Mouse (Mus musculus): ENCODE results near the gene Rad51b.
A peak's percentile ranks its signal among the peaks of the same experiment; 100 is the strongest.

Rad51b gene

DNA sequence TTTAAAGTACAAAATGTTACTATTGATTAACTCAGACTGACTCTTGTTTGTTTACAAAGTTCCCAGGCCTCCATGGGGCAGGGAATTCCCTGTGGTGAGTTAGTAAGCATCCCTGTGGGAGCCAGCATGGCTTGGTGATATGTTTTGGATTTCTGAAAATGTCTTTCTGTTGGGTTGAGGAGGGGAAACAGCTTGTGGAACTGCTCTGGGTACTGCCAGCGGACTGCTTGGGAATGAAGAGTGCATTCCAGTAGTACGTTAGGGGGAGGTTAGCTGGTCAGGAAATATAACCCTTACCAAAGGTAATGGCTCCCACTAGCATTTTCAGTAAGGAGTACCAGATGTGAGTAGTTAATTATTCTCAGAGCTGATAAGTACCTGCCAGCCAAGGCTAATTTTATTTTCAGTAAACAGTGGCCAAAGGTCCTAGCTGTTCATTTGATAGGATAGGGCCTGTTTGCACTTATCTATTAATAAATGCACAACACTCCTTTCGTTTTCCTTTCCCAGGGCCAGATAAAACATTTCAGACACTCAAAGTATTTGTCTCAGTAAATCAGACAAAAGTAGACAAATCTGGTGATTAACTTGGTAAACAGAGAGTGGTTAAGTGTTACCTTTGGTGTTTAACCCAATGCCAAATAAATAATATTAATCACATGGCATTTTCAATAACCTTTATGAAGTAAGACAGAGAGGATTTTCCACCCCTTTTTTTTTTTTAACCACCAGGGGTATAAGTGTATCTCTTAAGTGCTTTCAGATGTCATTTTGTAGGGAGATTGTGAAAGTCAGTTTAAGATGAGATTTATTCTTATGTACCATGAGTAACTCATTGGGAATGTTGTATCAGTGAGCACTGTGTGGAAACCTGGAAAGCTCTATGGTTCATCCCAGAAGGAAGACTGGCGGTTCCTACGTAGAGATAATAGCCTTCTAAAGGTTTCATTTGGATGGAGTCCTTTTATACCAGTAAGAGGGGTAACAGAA lies 235.0 kb downstream of the Rad51b start:
- no peak for DNase-seq (ENCODE audit: low read depth)

DNA sequence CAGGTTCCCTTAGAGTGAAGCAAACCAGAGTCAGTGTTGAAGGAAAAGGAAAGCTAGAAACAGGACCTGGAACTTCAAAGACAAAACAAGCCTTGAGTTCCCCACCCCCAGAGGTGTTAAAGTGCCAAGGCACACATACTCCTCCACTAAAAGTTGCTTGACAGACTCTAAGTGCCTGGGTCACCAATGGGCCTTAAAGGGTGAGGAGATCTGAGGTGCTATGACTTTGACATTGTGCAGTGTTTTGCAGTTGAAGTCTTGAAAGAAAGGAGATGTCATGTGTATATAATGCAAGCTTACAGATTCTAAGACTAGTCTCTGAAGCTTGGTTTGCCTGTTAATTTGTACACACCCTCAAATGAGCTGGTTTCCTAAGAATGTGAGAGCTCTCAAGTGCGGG lies 237.7 kb downstream of the Rad51b start:
- DNase-seq (ENCODE audit: low read depth): no peak

DNA sequence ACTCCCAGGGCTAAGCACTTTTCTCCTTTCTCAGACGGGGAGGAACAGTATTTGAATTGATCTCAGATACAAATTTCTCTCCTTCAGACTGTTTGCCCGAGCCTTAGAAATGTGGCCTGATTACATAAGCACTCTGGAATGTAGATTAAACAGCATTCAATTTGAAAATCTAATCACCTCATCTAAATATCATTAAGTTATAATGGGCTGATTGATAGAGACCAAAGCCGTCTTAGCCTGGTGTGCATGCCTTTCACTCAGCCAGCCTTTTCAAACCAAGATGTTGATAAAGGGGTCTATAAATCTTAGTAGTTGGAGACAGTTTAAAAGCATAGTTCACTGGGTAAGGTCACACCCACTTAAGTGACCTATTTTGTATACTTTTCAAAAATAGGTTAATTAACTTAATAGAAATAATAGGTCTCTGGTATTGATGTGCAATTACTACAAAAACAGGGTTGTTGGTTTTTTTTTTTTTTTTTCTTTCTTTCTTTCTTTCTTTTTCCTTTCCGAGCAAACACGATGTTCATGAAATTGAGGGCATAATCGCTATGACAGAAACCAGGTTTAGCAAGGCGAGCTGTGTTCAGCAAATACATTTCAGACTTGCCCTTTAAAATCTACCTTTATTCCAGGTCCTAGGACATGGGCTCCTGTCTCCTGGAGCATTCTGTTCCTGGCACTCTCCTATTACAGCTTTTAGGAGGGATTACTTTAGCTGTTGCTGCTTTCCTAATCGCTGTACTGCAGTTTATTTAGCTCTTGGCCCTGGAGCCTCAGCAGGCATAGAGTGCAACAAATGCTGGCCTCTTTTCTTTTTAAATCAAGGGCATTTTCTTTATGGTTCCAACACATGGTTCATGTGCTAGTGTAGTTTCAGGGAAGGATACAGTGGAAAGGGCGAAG lies 238.7 kb downstream of the Rad51b start:
- DNase-seq (ENCODE audit: low read depth): no peak

DNA sequence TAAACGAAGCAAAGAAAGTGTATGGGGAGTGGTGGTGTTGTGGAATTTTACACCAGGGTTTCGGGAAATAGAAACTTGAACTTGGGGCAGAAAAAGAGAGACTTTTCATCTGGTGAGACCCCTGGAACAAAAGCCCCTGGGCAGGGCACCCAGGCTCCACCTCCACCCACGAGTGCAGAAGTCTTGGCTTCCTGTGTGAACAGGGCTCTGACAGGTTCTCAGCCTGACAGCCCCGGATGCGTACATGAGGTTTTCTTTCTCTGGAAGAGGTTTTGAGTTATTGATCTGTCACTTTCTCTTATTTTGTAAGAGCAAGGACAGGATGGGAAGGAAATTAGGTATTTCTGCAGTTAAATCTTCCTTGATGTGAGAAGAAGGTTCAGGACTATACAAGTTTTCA lies 243.1 kb downstream of the Rad51b start:
- DNase-seq (ENCODE audit: low read depth): no peak

DNA sequence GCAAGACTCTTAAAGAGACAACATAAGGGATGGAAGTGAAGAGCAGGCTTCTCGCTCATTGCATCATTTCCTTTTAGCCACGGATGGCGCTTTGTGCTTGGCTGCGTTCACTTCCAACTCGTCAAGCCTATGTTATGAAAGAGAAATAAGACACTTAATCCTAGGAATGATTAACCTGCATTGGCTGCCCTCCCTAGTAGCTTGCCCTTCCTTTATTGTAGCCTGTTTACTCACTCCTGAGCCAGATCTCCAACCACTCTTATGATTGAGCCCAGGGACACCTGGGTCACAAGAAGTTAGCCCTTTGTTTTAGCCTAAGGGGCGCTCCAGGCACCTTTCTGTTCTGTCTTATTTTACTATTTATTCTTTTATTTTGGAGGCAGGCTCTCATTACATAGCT lies 244.5 kb downstream of the Rad51b start:
- DNase-seq (ENCODE audit: low read depth): no peak

DNA sequence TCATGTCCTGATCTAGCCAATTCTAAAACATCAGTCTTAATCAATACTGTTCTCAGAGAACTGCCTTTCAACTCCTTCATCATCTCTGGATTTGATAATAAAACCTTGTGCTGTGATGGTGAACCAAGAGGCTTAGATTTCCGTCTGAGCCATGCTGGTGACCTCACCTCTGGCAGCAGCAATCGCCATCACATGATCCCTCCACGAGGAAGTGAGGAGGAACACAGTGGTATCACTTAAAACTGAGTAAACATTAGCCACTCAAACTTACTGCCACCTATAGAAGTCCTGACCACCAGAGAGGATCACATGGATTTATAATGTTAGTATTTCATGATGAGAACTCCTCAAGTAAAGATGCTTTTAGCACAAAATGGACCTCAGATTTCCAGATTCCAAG lies 248.0 kb downstream of the Rad51b start:
- DNase-seq (ENCODE audit: low read depth): no peak

DNA sequence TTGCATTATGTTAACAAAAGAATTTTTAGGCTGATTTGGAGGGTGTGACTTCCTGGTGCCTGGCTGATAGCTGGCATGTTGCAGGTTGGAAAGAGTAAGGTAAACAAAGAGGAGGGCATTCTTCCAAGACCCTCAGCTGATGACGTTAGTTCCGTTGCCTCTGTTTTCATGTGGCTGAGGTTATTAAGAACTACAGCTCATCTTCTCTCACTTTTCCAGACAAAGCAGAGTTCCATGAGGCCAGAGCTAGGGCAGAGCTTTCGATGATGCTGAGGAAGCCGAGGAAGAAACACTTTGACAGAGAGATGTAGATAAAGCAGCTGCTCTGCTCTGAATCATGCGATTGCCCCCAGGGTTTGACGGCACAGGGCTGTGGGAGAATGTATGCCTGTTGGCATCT lies 250.5 kb downstream of the Rad51b start:
- no peak for DNase-seq (ENCODE audit: low read depth)

DNA sequence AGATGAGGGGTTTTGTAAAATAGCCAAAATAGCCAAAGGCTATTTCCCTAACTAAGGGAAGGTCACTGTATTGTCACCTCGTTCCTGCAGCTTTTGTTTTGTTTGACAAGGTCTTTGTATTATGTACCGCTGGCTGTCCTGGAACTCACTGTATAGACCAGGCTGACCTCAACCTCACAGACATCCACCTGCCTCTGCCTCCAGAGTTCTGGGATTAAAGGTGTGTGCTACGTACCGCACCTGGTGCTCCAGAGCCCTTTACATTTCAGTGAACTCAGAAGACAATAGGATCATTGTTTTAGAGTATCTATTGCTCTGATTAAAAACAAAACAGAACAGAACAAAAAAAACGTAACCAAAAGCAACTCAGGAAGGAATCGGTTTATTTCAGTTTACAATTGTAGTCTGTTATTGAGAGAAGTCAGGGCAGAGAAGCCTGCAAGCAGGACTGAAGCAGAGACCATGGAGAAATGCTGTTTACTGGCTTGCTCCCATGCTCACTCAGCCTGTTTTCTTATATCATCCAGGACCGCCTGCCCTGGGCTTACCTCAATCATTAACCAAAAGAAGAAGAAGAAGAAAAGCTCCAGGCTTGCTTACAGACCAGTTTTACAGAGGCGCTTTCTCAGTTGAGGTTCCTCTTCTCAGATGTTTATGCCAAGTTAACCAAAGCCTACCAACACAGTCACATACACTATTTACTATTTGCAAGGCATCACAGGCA lies 251.7 kb downstream of the Rad51b start:
- DNase-seq (ENCODE audit: low read depth): no peak

DNA sequence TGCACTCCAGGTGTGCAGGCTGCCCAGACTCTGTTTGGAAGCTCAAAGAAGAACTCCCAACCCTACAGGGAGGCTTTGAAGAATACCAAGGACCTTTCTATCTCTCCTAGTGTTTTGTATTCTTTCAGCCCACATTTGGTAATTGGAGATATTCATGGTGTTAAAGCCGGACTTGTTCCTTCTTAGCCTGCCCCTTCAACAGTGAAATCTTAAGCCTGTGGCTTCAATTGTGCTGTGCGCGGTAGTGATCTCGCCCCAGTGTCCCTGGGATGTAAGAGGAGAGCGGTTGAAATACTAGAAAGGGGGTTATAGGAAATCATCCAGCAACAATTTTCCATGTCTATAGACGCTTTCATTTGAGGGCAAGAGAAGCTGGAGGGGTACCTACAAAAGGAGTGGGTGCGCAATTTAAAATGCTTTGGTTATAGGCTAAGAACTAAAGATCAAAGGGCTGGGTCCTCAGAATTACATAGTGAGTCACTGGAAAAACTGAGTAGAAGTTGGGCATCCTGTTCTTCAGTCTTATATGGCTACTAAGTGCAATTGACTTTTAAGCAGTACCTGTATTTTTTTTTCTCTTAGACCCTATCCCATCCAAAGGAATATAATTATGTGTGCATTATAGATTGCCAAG lies 253.1 kb downstream of the Rad51b start:
- peak; percentile 31 for DNase-seq (ENCODE audit: low read depth)

DNA sequence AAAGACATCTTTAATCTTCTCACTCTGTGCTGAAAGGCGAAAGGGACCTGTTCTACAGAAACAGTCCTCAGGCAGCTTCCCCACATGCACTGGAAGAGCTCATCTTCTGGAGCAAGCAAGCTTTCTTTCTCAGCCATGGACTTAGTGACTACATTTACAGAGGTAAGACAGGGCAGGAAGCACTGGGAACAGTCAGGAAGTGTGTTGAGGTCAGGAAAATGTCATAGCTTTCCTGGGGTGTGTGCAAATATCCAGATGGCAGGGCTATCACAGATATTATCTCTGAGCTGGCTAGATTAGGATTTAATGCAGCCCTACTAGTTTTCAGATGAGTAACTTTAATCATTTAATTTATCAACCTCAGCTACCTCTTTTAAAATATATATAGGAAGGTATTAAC lies 254.2 kb downstream of the Rad51b start:
- peak; percentile 79 for DNase-seq (ENCODE audit: low read depth)

DNA sequence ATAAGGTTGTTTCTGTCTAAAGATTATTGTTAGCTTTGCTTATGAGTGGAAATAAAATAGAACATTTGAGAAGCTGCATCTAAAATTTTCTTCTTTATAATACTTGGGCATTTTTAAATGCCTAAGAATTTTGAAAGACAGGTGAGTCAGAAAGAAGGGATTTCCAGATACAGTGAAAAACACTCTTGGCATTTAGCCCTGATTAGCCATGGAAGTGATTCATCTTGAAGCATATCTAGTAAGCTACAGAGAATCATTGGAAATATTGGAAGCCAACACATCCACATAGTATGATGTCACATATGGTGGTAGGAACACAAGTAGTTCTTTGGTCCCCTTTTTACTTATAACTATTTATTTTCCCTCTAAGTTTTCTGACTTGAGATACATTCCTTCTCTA lies 256.0 kb downstream of the Rad51b start:
- DNase-seq (ENCODE audit: low read depth): peak; percentile 26

DNA sequence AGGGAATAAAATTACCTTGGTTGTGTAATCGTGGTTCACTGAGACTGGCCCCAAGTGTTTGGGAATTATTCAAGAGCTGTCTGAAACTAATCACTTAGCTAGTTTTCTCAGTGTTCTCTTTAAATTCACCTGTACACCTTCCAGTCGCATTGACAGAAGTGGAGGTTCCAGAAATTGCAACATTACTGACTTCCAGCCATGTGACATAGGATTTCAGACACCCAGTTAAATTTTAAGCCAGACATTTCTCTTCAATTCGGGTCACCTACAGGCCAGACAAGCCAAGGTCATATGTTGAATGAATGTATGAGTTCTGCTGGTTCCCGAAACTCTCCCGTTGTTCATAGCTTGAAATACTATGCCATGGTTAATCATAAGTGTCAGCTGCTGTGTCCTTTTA lies 260.8 kb downstream of the Rad51b start:
- DNase-seq (ENCODE audit: low read depth): no peak

DNA sequence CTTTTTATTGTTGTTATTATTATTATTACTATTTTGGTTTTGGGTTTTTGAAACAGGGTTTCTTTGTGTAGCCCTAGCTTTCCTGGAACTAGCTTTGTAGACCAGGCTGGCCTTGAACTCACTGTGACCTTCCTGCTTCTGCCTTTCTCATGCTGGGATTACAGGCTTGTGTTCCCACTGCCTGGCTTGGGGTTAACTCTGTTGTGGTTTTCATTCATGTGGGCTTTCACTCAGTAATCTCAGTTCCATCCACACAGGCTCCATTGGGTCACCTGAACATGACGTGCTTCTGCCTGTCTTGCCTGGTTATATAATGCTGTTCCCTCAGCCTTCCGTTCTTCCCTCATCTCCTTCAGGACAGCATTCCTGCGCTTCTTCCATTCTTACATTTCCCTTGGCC lies 261.6 kb downstream of the Rad51b start:
- peak; percentile 74 for DNase-seq (ENCODE audit: low read depth)

DNA sequence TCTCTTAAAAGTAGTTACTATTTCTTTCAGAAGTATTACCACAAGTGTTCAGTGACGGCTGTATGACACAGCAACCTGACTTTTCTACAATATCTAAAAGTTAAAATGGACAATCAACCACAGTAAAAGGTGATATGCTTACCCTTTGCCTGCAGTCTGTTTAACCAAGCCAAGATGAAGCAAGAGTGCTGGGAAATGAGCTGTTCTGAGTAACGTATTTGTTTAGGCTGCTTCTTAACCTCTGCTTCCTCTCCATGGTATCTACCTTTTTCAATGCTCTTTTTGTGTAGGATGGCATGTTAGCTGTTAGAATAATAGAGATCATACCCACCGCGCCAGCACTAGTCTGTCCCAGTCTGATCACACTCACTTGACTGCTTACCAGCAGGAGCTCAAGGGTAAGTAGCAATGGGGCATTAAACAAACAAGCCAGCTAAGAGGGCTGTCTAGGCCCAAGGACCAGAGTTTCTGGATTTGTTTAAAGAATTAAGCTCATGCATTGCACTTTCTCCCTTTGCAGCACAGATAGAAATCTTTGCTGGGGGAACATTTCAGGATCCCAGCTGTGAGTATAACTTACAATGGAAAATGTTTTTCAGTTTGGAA lies 262.4 kb downstream of the Rad51b start:
- peak; percentile 75 for DNase-seq (ENCODE audit: low read depth)

DNA sequence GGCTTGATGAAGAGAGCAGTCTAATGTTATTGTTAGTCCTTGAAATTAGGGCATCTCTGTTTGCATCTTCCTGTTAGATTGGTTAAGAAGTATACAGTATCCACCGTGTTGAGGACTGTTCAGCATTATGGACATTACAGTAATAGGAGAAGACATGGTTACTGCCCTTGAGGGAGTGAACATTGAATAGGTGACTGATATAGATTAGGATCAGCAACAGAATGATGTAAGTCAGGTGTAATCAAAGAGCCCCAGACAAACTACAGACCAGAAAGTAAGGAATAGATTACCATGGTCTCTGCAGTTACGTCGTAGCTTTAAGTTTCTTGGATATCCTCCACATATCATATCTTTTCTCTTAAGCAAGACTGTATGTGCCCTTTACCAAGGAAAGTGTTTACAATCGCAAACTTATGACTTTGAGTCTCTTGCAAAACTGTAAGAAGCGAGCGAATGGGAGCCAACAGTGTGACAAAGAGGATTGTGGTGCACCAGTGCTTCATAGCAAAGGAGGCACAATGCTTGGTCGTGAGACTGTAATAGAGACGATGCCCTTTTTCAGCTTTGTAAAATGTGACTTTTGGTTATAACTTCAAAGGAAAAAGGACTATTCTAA lies 263.1 kb downstream of the Rad51b start:
- peak; percentile 12 for DNase-seq (ENCODE audit: low read depth)

DNA sequence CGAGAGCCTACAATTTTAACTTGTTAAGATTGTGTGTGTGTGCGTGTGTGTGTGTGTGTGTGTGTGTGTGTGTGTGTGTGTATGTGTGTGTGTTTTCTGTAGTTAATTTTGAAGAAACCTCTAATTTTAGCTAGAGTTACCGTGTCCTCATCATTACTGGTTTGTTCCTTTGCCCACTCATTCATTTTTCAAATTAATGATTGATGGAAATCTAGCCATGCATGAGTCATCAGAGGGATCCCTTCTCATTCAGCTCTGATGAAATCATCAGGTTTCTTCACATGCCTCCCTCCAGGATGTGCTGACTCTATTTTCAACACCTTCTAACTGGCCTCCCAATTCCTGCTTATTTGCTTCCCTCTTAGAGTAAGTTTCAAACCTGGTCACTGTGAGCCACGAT lies 263.8 kb downstream of the Rad51b start:
- DNase-seq (ENCODE audit: low read depth): peak; percentile 82

DNA sequence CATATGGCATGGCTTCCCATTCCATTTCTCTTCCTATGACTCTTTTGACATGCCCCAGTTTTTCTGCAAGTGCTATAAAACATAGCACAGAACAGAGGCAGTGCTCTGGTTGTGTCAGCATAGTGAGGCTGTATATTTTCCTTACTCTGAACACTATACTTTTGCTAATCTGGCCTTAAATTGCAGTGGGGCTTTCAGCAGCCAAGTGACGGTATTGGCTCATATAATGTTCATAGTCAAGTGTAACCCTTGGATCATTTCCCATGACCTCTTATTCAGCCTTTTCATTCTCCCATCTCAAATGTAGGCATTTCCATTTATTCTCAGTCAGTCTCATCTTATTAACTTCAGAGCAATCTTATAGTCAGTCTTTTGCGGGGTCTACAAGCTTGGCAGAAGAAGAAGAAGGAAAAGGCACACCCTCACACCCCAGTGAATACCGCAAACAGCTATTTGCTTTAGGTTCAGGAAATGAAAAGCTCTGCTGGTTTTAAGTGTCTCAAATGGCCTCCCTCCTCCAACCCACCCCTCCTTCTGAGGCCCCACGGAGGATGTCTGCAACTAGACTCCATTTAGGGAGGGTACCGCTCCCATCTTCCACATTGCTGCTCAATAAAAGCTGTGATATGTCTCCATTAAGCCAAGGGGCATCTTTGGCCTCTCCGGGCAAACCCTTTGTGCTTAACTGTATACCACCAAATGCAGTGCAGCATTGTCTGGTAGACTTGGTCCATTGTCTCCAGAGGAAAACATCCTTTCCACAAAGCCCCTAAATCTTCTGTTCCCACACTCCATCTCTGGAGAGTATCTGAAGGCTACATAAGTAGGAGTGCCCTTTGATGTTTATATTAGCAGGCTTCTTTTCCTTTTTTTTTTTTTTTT lies 277.3 kb downstream of the Rad51b start:
- no peak for DNase-seq (ENCODE audit: low read depth)

DNA sequence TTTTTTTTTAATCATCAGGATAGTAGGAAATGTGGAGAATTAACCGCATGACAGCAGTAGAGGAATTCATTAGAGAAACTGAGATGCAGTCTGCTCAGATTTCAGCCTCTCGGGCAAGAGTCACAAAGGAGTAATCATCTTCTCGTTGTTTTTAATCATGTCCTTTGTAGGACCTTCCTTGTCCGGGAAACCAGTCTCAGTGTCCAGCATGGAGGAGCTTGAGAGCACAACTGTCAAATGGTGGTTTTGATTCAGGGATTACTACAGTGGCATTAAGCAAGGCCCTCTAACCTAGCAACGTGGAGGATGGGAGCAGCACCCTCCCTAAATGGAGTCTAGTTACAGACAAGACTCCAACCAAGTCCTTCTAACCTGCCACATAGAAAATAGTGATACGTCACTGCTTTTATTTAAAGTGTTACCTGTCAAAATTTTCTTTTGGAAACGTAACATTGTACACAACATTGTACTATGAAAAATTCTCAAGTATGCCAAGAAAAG lies 278.0 kb downstream of the Rad51b start:
- peak; percentile 10 for DNase-seq (ENCODE audit: low read depth)

DNA sequence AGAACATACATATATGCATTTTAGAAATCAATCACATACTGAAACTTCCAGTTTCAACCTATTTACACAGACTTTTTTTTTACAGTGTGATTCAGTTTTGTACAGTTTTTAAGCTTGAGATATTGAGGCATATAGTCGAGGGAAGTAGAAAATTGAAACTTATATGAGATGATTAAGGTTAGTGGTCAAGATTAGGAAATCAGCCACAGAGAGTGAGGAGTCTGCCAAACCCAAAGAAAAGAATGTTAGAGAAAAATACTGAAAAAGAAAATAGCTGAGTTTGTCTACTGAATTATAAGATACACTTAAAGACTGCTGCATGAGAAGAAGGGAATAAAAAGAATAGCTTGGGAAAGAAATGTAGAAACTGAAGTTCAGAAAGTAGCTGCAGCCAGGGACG lies 280.4 kb downstream of the Rad51b start:
- peak; percentile 49 for DNase-seq (ENCODE audit: low read depth)

Data from 416B (cell line).